Comparison of ENCODE assay signal across 6 mouse cellular contexts in the genomic region with DNA sequence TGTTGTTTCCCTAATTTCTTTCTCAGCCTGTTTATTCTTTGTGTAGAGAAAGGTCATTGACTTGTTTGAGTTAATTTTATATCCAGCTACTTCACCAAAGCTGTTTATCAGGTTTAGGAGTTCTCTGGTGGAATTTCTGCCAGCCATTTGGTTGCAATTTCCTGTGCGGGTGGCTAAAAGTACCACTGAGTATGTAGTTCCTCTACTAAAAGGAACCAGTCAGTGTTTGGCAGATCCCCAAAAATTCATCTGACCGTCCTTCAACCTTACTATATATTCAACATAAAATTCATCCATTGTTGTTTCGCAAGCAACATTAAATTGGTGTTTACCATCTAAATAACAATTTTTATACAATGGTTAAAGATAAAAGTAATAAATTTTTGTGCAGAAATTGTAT.
DNase-seq lines count a peak whose midpoint lies in the region; ATAC-seq lines count a peak whose summit lies in the region.

No protein-coding gene starts in this region.

- ATAC-seq in common myeloid progenitor, adult 5-6 weeks (replicated peaks; ENCODE audit: low read depth, poor library complexity, severe bottlenecking): peak; percentile 52; the same call in 1 of the 2 replicates
- ATAC-seq in granulocyte monocyte progenitor cell, adult 5-6 weeks (replicated peaks; ENCODE audit: poor library complexity, severe bottlenecking): 0 out of 2 replicates have a peak, but pooled peaks have one; percentile 35
- ATAC-seq in megakaryocyte progenitor cell, adult 5-6 weeks (replicated peaks; ENCODE audit: poor library complexity): peak; percentile 48; the same call in 1 of the 2 replicates

- peak; percentile 51 for DNase-seq in 3T3-L1 (ENCODE audit: low read depth, low spot score)
- DNase-seq in 416B (ENCODE audit: low read depth): peak; percentile 74
- peak; percentile 11 for DNase-seq in NIH3T3 (ENCODE audit: low read depth)

Comparison
In these comparisons a context has a peak if more than half of its experiments do, and no peak if none do; other contexts are left out.
1. Peak in every context shown above with its lines: DNase-seq and ATAC-seq.
2. DNase-seq: peak in every context shown above with its lines; median percentile 74 in 416B; 51 in 3T3-L1; 11 in NIH3T3.